Mouse (Mus musculus) testis, postnatal 14 days (tissue): Measurements from ENCODE around the gene Dhx34.
"Not testable (repeated sequence)": the region's sequence is repeated elsewhere in the genome, so short reads cannot be mapped to it uniquely, and the experiment has no call there.

Source experiments
- DNase-seq: peaks from one replicate; pipeline ENCODE4 v3.0.0; 2021; ENCODE audit warnings: low spot score

Gene Dhx34

GRCm38 (mm10) chr7:16221582-16222272, at the start of gene Dhx34:
Gene Dhx34, minus strand, starts transcription at chr7:16222037.
- DNase-seq = peak; percentile 93

- DNase-seq = no peak
Observed at GRCm38 (mm10) chr7:16271139-16271538, 49.3 kb upstream of the Dhx34 start.

- DNase-seq = not testable (repeated sequence)
Observed at GRCm38 (mm10) chr7:16266593-16266992, 44.8 kb upstream of the Dhx34 start.

GRCm38 (mm10) chr7:16265856-16266255, 44.0 kb upstream of the Dhx34 start:
- no peak for DNase-seq

GRCm38 (mm10) chr7:16263843-16264242, 42.0 kb upstream of the Dhx34 start:
- DNase-seq = no peak

- peak; percentile 62 for DNase-seq
Observed at GRCm38 (mm10) chr7:16263015-16263787, 41.4 kb upstream of the Dhx34 start.

- DNase-seq = no peak
Observed at GRCm38 (mm10) chr7:16261097-16261496, 39.3 kb upstream of the Dhx34 start.

- DNase-seq = no peak
Observed at GRCm38 (mm10) chr7:16259110-16259590, 37.3 kb upstream of the Dhx34 start, which contains the start of gene C5ar1. Gene C5ar1, minus strand, starts transcription at chr7:16259540.

- no peak for DNase-seq
Observed at GRCm38 (mm10) chr7:16257830-16258229, 36.0 kb upstream of the Dhx34 start.

- DNase-seq = not testable (repeated sequence)
Observed at GRCm38 (mm10) chr7:16255963-16256362, 34.1 kb upstream of the Dhx34 start.

GRCm38 (mm10) chr7:16254195-16254594, 32.4 kb upstream of the Dhx34 start:
- DNase-seq = no peak

- no peak for DNase-seq
Observed at GRCm38 (mm10) chr7:16250687-16251086, 28.9 kb upstream of the Dhx34 start.

- no peak for DNase-seq
Observed at GRCm38 (mm10) chr7:16245958-16246357, 24.1 kb upstream of the Dhx34 start.

- DNase-seq = no peak
Observed at GRCm38 (mm10) chr7:16244067-16244466, 22.2 kb upstream of the Dhx34 start, which contains the start of gene C5ar2. Gene C5ar2, minus strand, starts transcription at chr7:16244154.

- DNase-seq = no peak
Observed at GRCm38 (mm10) chr7:16242198-16242597, 20.4 kb upstream of the Dhx34 start.

- DNase-seq = no peak
Observed at GRCm38 (mm10) chr7:16241787-16242186, 19.9 kb upstream of the Dhx34 start.

GRCm38 (mm10) chr7:16240978-16241303, 19.1 kb upstream of the Dhx34 start:
- DNase-seq = no peak

GRCm38 (mm10) chr7:16240281-16240977, 18.6 kb upstream of the Dhx34 start:
- DNase-seq = no peak

- no peak for DNase-seq
Observed at GRCm38 (mm10) chr7:16239554-16239997, 17.7 kb upstream of the Dhx34 start.

- no peak for DNase-seq
Observed at GRCm38 (mm10) chr7:16229869-16230268, 8.0 kb upstream of the Dhx34 start.

GRCm38 (mm10) chr7:16213986-16214385, 7.9 kb downstream of the Dhx34 start:
- DNase-seq = no peak

GRCm38 (mm10) chr7:16213196-16213595, 8.6 kb downstream of the Dhx34 start:
- DNase-seq = no peak
